In the genomic region with DNA sequence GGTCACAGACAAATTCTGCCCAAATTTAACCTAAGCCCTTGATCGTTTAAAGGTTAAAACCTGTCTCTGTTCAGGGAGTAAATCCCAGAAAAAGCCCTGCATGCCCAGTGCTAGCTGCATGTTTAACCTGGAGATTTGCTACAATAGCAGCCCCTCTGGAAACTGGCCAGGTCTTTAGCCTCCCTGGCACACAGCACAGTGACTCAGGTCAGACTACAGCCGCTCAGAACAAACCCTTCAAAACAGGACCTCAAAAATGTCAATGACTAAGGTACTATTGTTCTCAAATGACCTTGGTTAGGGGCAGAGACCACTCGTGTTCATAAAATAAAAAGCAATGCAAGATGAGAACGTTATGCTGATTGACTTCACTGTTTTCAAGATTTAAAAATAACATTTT, we compare ENCODE assay signal across 7 mouse cellular contexts.
DNase-seq lines count a peak whose midpoint lies in the region; ATAC-seq lines count a peak whose summit lies in the region.

No protein-coding gene starts in this region.

- peak; percentile 83 to 92 for DNase-seq in adrenal gland, adult (ENCODE audit: inconsistent age in 2 of 2, low spot score in 1 of 2)
- peak; percentile 77 for DNase-seq in heart, postnatal 4 days
- peak; percentile 71 for DNase-seq in lung, postnatal 25 days (ENCODE audit: low spot score)
- DNase-seq in left cerebral cortex, postnatal 25 days (ENCODE audit: low spot score in 2 of 2), result no peak
- DNase-seq in forebrain, embryonic 10.5 days (ENCODE audit: extremely low spot score, low spot score), result no peak

- no peak overlapping the region for H3K4me3 ChIP-seq in embryonic facial prominence, embryonic 13.5 days
- no peak overlapping the region for H3K4me3 ChIP-seq in forebrain, embryonic 10.5 days
- H3K4me3 ChIP-seq in liver, embryonic 12.5 days, result no peak overlapping the region

- no peak for ATAC-seq in embryonic facial prominence, embryonic 13.5 days (ENCODE audit: insufficient number of reproducible peaks, insufficient read depth, low FRiP score, low TSS enrichment, low read depth)
- ATAC-seq in liver, embryonic 12.5 days, result no peak

- no peaks in the 10 kb centered on the region for H3K9me3 ChIP-seq in embryonic facial prominence, embryonic 13.5 days
- no peaks in the 10 kb centered on the region for H3K9me3 ChIP-seq in forebrain, embryonic 10.5 days
- H3K9me3 ChIP-seq in liver, embryonic 12.5 days (replicated peaks), result no peaks in the 10 kb centered on the region

- H3K27me3 ChIP-seq in embryonic facial prominence, embryonic 13.5 days, result no peaks in the 10 kb centered on the region
- H3K27me3 ChIP-seq in forebrain, embryonic 10.5 days (ENCODE audit: poor library complexity, severe bottlenecking), result no peaks in the 10 kb centered on the region
- no peaks in the 10 kb centered on the region for H3K27me3 ChIP-seq in liver, embryonic 12.5 days (replicated peaks)

- intact Hi-C loops in left cerebral cortex, postnatal 25 days (cut with DNase I), result no loop called here

- 0 out of 2 replicates have a peak, but pooled peaks cover 4% of the 10 kb centered on the region for H3K4me1 ChIP-seq in embryonic facial prominence, embryonic 13.5 days
- H3K4me1 ChIP-seq in forebrain, embryonic 10.5 days, result no peaks in the 10 kb centered on the region
- H3K4me1 ChIP-seq in liver, embryonic 12.5 days, result no peaks in the 10 kb centered on the region

- H3K36me3 ChIP-seq in embryonic facial prominence, embryonic 13.5 days, result no peaks in the 10 kb centered on the region
- H3K36me3 ChIP-seq in forebrain, embryonic 10.5 days (replicated peaks), result no peaks in the 10 kb centered on the region
- no peaks in the 10 kb centered on the region for H3K36me3 ChIP-seq in liver, embryonic 12.5 days

- no peak overlapping the region for H3K9ac ChIP-seq in embryonic facial prominence, embryonic 13.5 days
- no peak overlapping the region for H3K9ac ChIP-seq in liver, embryonic 12.5 days

- H3K4me2 ChIP-seq in embryonic facial prominence, embryonic 13.5 days, result no peak overlapping the region
- H3K4me2 ChIP-seq in liver, embryonic 12.5 days, result no peak overlapping the region

- peak overlapping the region; percentile 44 for H3K27ac ChIP-seq in embryonic facial prominence, embryonic 13.5 days
- H3K27ac ChIP-seq in forebrain, embryonic 10.5 days, result no peak overlapping the region
- no peak overlapping the region for H3K27ac ChIP-seq in liver, embryonic 12.5 days

- WGBS in embryonic facial prominence, embryonic 13.5 days, result 59% methylated on average over 4 of the region's 4 CpGs
- WGBS in forebrain, embryonic 10.5 days, result 77% methylated on average over 4 of the region's 4 CpGs
- WGBS in liver, embryonic 12.5 days (ENCODE audit: insufficient replicate concordance), result 38% methylated on average over 4 of the region's 4 CpGs

Comparison
In these comparisons a context has a peak if more than half of its experiments do, and no peak if none do; other contexts are left out.
1. DNase-seq: peak in adrenal gland, adult (2 of 2), heart, postnatal 4 days (single experiment) and lung, postnatal 25 days (single experiment); none in left cerebral cortex, postnatal 25 days (0 of 2) and forebrain, embryonic 10.5 days (single experiment).